Mouse (Mus musculus): ENCODE measurements around the gene Olfr194. TPM values are rescaled to one million over a fixed set of nuclear protein-coding genes. Genes with fewer than 3 reads are reported as not detected.
"Not testable (repeated sequence)": the region's sequence is repeated elsewhere in the genome, so short reads cannot be mapped to it uniquely, and the experiment has no call there.

Olfr194 gene
- polyA plus RNA-seq, 1 experiment from 2014 or later = not detected

- not testable (repeated sequence) for H3K4me2 ChIP-seq (ENCODE audit: low read depth, low read length); H3K4me1 ChIP-seq (ENCODE audit: control insufficient read depth, insufficient read depth, low read length); H3K9ac ChIP-seq (ENCODE audit: low read length); H3K4me3 ChIP-seq (ENCODE audit: low read length); H3K9me3 ChIP-seq (replicated peaks; ENCODE audit: control insufficient read depth, low read length); ATAC-seq (replicated peaks; ENCODE audit: extremely low read depth, insufficient read depth, low FRiP score); H3K27ac ChIP-seq (ENCODE audit: low read length); H3K27me3 ChIP-seq (ENCODE audit: control insufficient read depth, insufficient read depth, low read length); H3K36me3 ChIP-seq (ENCODE audit: control insufficient read depth, insufficient read depth)
- 58% methylated on average over 1 of the region's 1 CpGs for WGBS
These were observed 31.1 kb downstream of the Olfr194 start, which contains the start of gene Olfr191 for GRCm38 (mm10) chr16:59089722-59090121. Olfr191 (minus strand) TSS chr16:59089822.

- not testable (repeated sequence) for H3K27me3 ChIP-seq (ENCODE audit: control insufficient read depth, insufficient read depth, low read length); H3K4me3 ChIP-seq (ENCODE audit: low read length); H3K36me3 ChIP-seq (ENCODE audit: control insufficient read depth, insufficient read depth); H3K4me2 ChIP-seq (ENCODE audit: low read depth, low read length); H3K9ac ChIP-seq (ENCODE audit: low read length); H3K9me3 ChIP-seq (replicated peaks; ENCODE audit: control insufficient read depth, low read length); H3K4me1 ChIP-seq (ENCODE audit: control insufficient read depth, insufficient read depth, low read length); H3K27ac ChIP-seq (ENCODE audit: low read length); ATAC-seq (replicated peaks; ENCODE audit: extremely low read depth, insufficient read depth, low FRiP score)
- WGBS = 68% methylated on average over 2 of the region's 2 CpGs
These were observed 39.8 kb downstream of the Olfr194 start for GRCm38 (mm10) chr16:59081113-59081512.

- Histone ChIP-seq H3K27me3 (ENCODE audit: control insufficient read depth, insufficient read depth, low read length) (no peaks in the 10 kb centered on the region), H3K9me3 (replicated peaks; ENCODE audit: control insufficient read depth, low read length) (no peaks in the 10 kb centered on the region), H3K4me2 (ENCODE audit: low read depth, low read length) (no peak within 1 kb of the TSS), H3K4me1 (ENCODE audit: control insufficient read depth, insufficient read depth, low read length) (no peaks in the 10 kb centered on the region), H3K27ac (ENCODE audit: low read length) (no peak within 1 kb of the TSS), H3K36me3 (ENCODE audit: control insufficient read depth, insufficient read depth) (no peaks in the 10 kb centered on the region), H3K4me3 (ENCODE audit: low read length) (no peak within 1 kb of the TSS), H3K9ac (ENCODE audit: low read length) (no peak within 1 kb of the TSS)
- 82% methylated on average over 5 of the region's 5 CpGs for WGBS
- no peak for ATAC-seq (replicated peaks; ENCODE audit: extremely low read depth, insufficient read depth, low FRiP score)
These were observed 43.0 kb downstream of the Olfr194 start, which contains the start of gene Olfr190 for GRCm38 (mm10) chr16:59077905-59078304. Olfr190 (minus strand) TSS chr16:59078005.

- Histone ChIP-seq H3K4me3 (ENCODE audit: low read length) (no peak overlapping the region), H3K36me3 (ENCODE audit: control insufficient read depth, insufficient read depth) (no peaks in the 10 kb centered on the region), H3K27me3 (ENCODE audit: control insufficient read depth, insufficient read depth, low read length) (no peaks in the 10 kb centered on the region), H3K9ac (ENCODE audit: low read length) (no peak overlapping the region), H3K27ac (ENCODE audit: low read length) (no peak overlapping the region), H3K4me1 (ENCODE audit: control insufficient read depth, insufficient read depth, low read length) (no peaks in the 10 kb centered on the region), H3K4me2 (ENCODE audit: low read depth, low read length) (no peak overlapping the region), H3K9me3 (replicated peaks; ENCODE audit: control insufficient read depth, low read length) (no peaks in the 10 kb centered on the region)
- ATAC-seq (replicated peaks; ENCODE audit: extremely low read depth, insufficient read depth, low FRiP score) = no peak
- 73% methylated on average over 1 of the region's 1 CpGs for WGBS
These were observed 47.3 kb downstream of the Olfr194 start for GRCm38 (mm10) chr16:59073520-59073919.

GRCm38 (mm10) chr16:59071755-59072154, 49.1 kb downstream of the Olfr194 start:
- Histone ChIP-seq H3K9me3 (replicated peaks; ENCODE audit: control insufficient read depth, low read length) (no peaks in the 10 kb centered on the region), H3K4me1 (ENCODE audit: control insufficient read depth, insufficient read depth, low read length) (no peaks in the 10 kb centered on the region), H3K36me3 (ENCODE audit: control insufficient read depth, insufficient read depth) (no peaks in the 10 kb centered on the region), H3K4me2 (ENCODE audit: low read depth, low read length) (no peak overlapping the region), H3K4me3 (ENCODE audit: low read length) (no peak overlapping the region), H3K9ac (ENCODE audit: low read length) (no peak overlapping the region), H3K27me3 (ENCODE audit: control insufficient read depth, insufficient read depth, low read length) (no peaks in the 10 kb centered on the region), H3K27ac (ENCODE audit: low read length) (no peak overlapping the region)
- ATAC-seq (replicated peaks; ENCODE audit: extremely low read depth, insufficient read depth, low FRiP score) = no peak

Other genes starting within 250 kb of the Olfr194 start
- gene Olfr177, start 246.3 kb downstream of the Olfr194 start, polyA plus RNA-seq (2015; fragmentation: Nextera tagmentation; extraction: Ambion mirVana) = not detected in 2 replicates
- not detected in 2 replicates for gene Olfr178, start 229.0 kb downstream of the Olfr194 start, polyA plus RNA-seq (2015; fragmentation: Nextera tagmentation; extraction: Ambion mirVana)
- not detected in 2 replicates for gene Olfr181, start 192.3 kb downstream of the Olfr194 start, polyA plus RNA-seq (2015; fragmentation: Nextera tagmentation; extraction: Ambion mirVana)
- gene Olfr180, start 191.7 kb downstream of the Olfr194 start, polyA plus RNA-seq (2015; fragmentation: Nextera tagmentation; extraction: Ambion mirVana) = not detected in 2 replicates
- not detected in 2 replicates for gene Olfr183, start 125.7 kb downstream of the Olfr194 start, polyA plus RNA-seq (2015; fragmentation: Nextera tagmentation; extraction: Ambion mirVana)
- not detected in 2 replicates for gene Olfr186, start 90.8 kb downstream of the Olfr194 start, polyA plus RNA-seq (2015; fragmentation: Nextera tagmentation; extraction: Ambion mirVana)
- gene Olfr187, start 81.3 kb downstream of the Olfr194 start, polyA plus RNA-seq (2015; fragmentation: Nextera tagmentation; extraction: Ambion mirVana) = not detected in 2 replicates
- not detected in 2 replicates for gene Olfr190, start 43.1 kb downstream of the Olfr194 start, polyA plus RNA-seq (2015; fragmentation: Nextera tagmentation; extraction: Ambion mirVana)
- gene Olfr191, start 31.2 kb downstream of the Olfr194 start, polyA plus RNA-seq (2015; fragmentation: Nextera tagmentation; extraction: Ambion mirVana) = not detected in 2 replicates
- not detected in 2 replicates for gene Olfr193, start 9.2 kb downstream of the Olfr194 start, polyA plus RNA-seq (2015; fragmentation: Nextera tagmentation; extraction: Ambion mirVana)
- gene Olfr195, start 26.0 kb upstream of the Olfr194 start, polyA plus RNA-seq (2015; fragmentation: Nextera tagmentation; extraction: Ambion mirVana) = not detected in 2 replicates
- not detected in 2 replicates for gene Olfr196, start 49.4 kb upstream of the Olfr194 start, polyA plus RNA-seq (2015; fragmentation: Nextera tagmentation; extraction: Ambion mirVana)
- not detected in 2 replicates for gene Olfr198, start 82.5 kb upstream of the Olfr194 start, polyA plus RNA-seq (2015; fragmentation: Nextera tagmentation; extraction: Ambion mirVana)
- not detected in 2 replicates for gene Olfr199, start 98.7 kb upstream of the Olfr194 start, polyA plus RNA-seq (2015; fragmentation: Nextera tagmentation; extraction: Ambion mirVana)
- gene Olfr201, start 151.6 kb upstream of the Olfr194 start, polyA plus RNA-seq (2015; fragmentation: Nextera tagmentation; extraction: Ambion mirVana) = not detected in 2 replicates
- gene Olfr202, start 165.7 kb upstream of the Olfr194 start, polyA plus RNA-seq (2015; fragmentation: Nextera tagmentation; extraction: Ambion mirVana) = not detected in 2 replicates
- gene Olfr203, start 177.8 kb upstream of the Olfr194 start, polyA plus RNA-seq (2015; fragmentation: Nextera tagmentation; extraction: Ambion mirVana) = not detected in 2 replicates
- gene Olfr204, start 197.2 kb upstream of the Olfr194 start, polyA plus RNA-seq (2015; fragmentation: Nextera tagmentation; extraction: Ambion mirVana) = not detected in 2 replicates
- not detected in 2 replicates for gene Olfr205, start 210.1 kb upstream of the Olfr194 start, polyA plus RNA-seq (2015; fragmentation: Nextera tagmentation; extraction: Ambion mirVana)
- not detected in 2 replicates for gene Olfr206, start 228.2 kb upstream of the Olfr194 start, polyA plus RNA-seq (2015; fragmentation: Nextera tagmentation; extraction: Ambion mirVana)
- gene Olfr209, start 242.9 kb upstream of the Olfr194 start, polyA plus RNA-seq (2015; fragmentation: Nextera tagmentation; extraction: Ambion mirVana) = not detected in 2 replicates

Data from heart, embryonic 16.5 days (tissue).